Mouse (Mus musculus) midbrain, embryonic 11.5 days (tissue): ENCODE measurements around the gene Meis2. TPM values are rescaled to one million over a fixed set of nuclear protein-coding genes. Genes with fewer than 3 reads are reported as not detected.

Experiments
- ATAC-seq: fragments of 200-750 bp; cut with Nextera tagmentation; 2 replicates; pipeline ENCODE4 v1.8.0; 2017; ENCODE audit warnings: moderate TSS enrichment, moderate library complexity; ENCODE audit not compliant: low FRiP score
- DNase-seq: peaks from one replicate; pipeline ENCODE4 v3.0.0; 2015; ENCODE audit warnings: low spot score; ENCODE audit errors: missing footprints
- H3K27ac ChIP-seq: fragments of 300-500 bp; sonication (generic); 2 replicates; pipeline ENCODE4 v1.5.1; 2014; ENCODE audit warnings: low read depth, low read length
- H3K27me3 ChIP-seq: fragments of 300-500 bp; sonication (generic); 2 replicates; pipeline ENCODE4 v1.6.1; 2014; ENCODE audit warnings: mild to moderate bottlenecking, low read length, moderate library complexity, mixed read lengths; ENCODE audit not compliant: control insufficient read depth, insufficient read depth
- H3K36me3 ChIP-seq: fragments of 300-500 bp; sonication (generic); 2 replicates; pipeline ENCODE4 v1.6.1; 2014; ENCODE audit warnings: mild to moderate bottlenecking, low read length, moderate library complexity, mixed read lengths; ENCODE audit not compliant: control insufficient read depth, insufficient read depth
- H3K4me1 ChIP-seq: fragments of 300-500 bp; sonication (generic); 2 replicates; pipeline ENCODE4 v1.6.1; 2014; ENCODE audit warnings: low read length; ENCODE audit not compliant: control insufficient read depth, insufficient read depth
- H3K4me2 ChIP-seq: fragments of 300-500 bp; sonication (generic); 2 replicates; pipeline ENCODE4 v1.6.1; 2014; ENCODE audit warnings: mild to moderate bottlenecking, moderate library complexity
- H3K4me3 ChIP-seq: fragments of 300-500 bp; sonication (generic); 2 replicates; pipeline ENCODE4 v1.5.1; 2014; ENCODE audit warnings: low read depth, low read length
- H3K9ac ChIP-seq: fragments of 300-500 bp; sonication (generic); 2 replicates; pipeline ENCODE4 v1.6.1; 2014; ENCODE audit warnings: low read length
- H3K9me3 ChIP-seq: fragments of 300-500 bp; sonication (generic); 2 replicates; pipeline ENCODE4 v1.6.1; 2016; ENCODE audit warnings: low read length; ENCODE audit not compliant: control insufficient read depth
- WGBS: fragments of 180-500 bp; shearing (Covaris S2); extraction: QIAGEN DNeasy Blood & Tissue Kit; methylation state at CpG from one replicate; pipeline ENCODE4 v1.1.7; 2014; 5-methylcytosine and 5-hydroxymethylcytosine counted together
- polyA plus RNA-seq: library from polyadenylated mRNA; unstranded; fragments of >200 nt; fragmentation: Nextera tagmentation; extraction: Ambion mirVana; gene quantifications from 2 replicates; pipeline ENCODE4 v1.2.1, GENCODE M21; 2014

The Meis2 gene
- polyA plus RNA-seq, 1 experiment from 2014 or later = 52.2 TPM

DNA sequence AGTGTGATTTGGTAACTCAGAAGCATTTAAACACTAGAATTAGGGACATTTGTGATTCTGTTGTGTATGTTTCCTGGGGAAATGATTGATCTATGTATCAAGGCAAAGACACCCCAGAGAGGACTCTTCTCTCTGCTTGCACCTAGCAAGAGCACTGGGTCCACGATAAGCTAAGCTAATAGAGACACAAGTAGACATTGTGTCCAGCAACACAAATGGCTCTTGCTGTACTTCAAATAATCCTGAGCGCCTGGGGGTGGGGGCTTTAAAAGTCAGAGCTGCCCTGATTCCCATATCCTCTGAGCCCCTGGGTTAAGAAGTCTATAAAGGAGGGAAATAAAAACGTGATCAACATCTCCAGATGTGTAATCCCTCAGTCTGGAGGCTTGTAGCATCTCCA lies 6.6 kb downstream of the Meis2 start:
- Histone ChIP-seq H3K27ac (no peak overlapping the region), H3K4me1 (peaks cover 40% of the 10 kb centered on the region), H3K4me3 (no peak overlapping the region), H3K9ac (peak overlapping the region; percentile 21; the same call in 1 of the 2 replicates), H3K27me3 (peaks cover 3% of the 10 kb centered on the region; the same call in 1 of the 2 replicates), H3K36me3 (no peaks in the 10 kb centered on the region), H3K4me2 (peak overlapping the region; percentile 81), H3K9me3 (no peaks in the 10 kb centered on the region)
- no peak for DNase-seq
- no peak for ATAC-seq
- WGBS = 15% methylated on average over 3 of the region's 3 CpGs

DNA sequence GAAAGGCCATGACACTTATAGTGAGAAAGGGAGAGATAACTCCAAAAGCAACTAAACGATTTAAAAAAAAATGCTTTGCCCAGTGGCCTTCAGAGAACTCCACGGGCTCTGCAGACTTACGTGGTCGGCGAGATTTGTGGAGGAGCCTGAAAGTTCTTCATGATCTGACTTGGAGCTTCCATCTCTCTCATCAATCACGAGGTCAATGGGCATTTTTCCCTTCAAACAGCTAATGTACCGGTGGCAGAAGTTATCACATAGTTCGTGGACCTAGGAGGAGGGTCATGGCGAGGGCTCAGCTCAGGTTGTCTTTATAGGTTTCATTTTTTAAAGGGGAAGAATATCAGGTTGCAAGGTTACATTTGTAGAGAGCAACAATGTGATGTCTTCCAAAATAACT lies 7.1 kb downstream of the Meis2 start:
- Histone ChIP-seq H3K4me1 (peaks cover 40% of the 10 kb centered on the region), H3K9ac (no peak overlapping the region)

DNA sequence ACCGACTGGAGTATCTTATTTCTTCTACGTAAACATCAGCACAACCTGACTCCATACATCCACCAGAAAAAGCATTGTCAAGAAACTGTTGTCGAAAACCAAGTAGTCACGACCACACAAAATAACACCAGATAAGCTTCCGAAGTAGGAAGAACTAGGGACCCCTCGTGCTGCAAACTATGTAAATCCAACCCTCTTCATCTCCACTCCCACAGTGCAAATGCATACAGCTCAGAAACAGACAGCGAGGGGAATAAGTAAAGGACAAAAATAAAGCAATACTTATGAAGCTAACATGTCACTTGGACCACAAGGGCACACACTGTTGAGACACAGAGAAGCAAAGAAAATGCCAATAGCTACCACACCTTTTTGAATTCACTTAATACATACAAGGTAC lies 8.8 kb downstream of the Meis2 start:
- peaks cover 44% of the 10 kb centered on the region for H3K4me1 ChIP-seq
- 72% methylated on average over 7 of the region's 7 CpGs for WGBS
- H3K36me3 ChIP-seq = no peaks in the 10 kb centered on the region
- H3K4me3 ChIP-seq = peak overlapping the region; percentile 15; the same call in 1 of the 2 replicates
- H3K27ac ChIP-seq = no peak overlapping the region; the same call in 1 of the 2 replicates
- ATAC-seq = no peak
- peaks cover 3% of the 10 kb centered on the region; the same call in 1 of the 2 replicates for H3K27me3 ChIP-seq
- peak overlapping the region; percentile 81 for H3K4me2 ChIP-seq
- H3K9ac ChIP-seq = 0 out of 2 replicates have a peak overlapping the region, but pooled peaks have one; percentile 36
- DNase-seq = no peak
- no peaks in the 10 kb centered on the region for H3K9me3 ChIP-seq

More for the DNA sequence above, 7.1 kb downstream of the Meis2 start:
- H3K27me3 ChIP-seq = peaks cover 3% of the 10 kb centered on the region; the same call in 1 of the 2 replicates
- peak overlapping the region; percentile 81 for H3K4me2 ChIP-seq
- H3K36me3 ChIP-seq = no peaks in the 10 kb centered on the region
- no peak for DNase-seq
- no peak overlapping the region for H3K27ac ChIP-seq
- H3K4me3 ChIP-seq = no peak overlapping the region; the same call in 1 of the 2 replicates
- ATAC-seq = no peak
- H3K9me3 ChIP-seq = no peaks in the 10 kb centered on the region
- WGBS = 71% methylated on average over 9 of the region's 9 CpGs

DNA sequence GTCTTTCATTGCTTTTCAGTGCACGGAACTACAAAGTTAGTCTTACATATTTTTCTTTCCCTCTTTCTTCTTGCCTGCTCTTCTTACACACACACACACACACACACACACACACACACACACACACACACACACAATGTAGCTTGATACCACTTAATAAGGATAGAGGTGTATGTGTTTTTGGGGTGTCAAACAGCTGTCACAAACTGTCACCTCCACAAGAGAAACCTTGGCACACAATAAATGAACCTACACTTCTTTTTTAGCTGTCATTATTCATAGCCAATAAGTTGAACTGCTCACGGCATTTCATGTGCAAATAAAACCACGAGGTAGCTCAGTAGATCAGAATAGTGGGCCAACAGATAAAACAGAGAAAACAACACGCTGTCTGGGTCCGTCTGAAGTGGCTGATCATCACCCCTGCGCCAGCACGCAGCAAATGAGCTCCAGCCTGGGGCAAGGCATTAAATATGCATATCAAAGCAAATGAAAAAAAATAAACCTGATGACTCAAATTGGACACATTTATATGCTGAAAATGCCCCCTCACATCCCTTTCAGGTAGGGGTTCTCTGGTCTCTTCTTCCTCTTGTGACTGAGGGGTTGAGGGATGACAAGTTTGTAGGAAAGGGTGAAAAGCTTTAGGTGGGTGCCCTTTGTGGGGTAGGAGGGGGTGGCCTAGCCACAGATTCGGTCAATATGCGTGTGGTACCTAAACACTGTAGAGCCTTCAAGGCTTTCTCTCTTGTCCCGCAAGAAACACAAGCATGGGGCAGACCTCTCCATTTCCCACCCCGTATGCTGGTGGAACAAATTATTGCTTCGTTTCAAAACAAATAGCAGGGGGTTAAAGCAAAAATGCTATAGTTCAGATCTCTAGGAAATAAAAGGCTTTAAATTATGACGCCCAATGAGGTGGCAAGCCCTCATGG lies 9.7 kb downstream of the Meis2 start:
- H3K36me3 ChIP-seq = no peaks in the 10 kb centered on the region
- H3K9me3 ChIP-seq = no peaks in the 10 kb centered on the region
- ATAC-seq (no peak; the same call in 1 of the 2 replicates), DNase-seq (no peak)
- peak overlapping the region; percentile 8; the same call in 1 of the 2 replicates for H3K4me3 ChIP-seq
- H3K4me1 ChIP-seq = peaks cover 41% of the 10 kb centered on the region
- H3K4me2 ChIP-seq = peak overlapping the region; percentile 81
- 57% methylated on average over 13 of the region's 13 CpGs for WGBS
- H3K27me3 ChIP-seq = peaks cover 3% of the 10 kb centered on the region; the same call in 1 of the 2 replicates
- H3K27ac ChIP-seq = no peak overlapping the region
- no peak overlapping the region for H3K9ac ChIP-seq

DNA sequence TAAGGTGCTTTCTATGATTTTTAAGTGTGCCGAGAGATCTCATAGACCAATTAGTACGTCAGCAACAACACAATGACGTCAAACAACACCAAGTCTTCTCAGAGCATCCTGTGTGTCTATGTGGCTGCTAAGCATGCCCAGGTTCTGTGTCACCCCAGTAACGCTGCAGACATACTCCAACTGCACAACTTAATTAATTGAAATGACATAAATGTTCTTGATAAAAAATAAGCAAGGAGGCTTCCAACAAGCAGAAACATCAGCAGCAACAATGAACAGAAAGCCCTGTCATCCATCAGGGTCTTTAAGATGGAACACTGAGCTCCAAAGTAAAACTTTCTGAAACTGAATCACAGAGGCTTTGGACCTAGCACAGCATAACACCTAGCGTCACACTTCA lies 11.7 kb downstream of the Meis2 start:
- Histone ChIP-seq H3K9ac (no peak overlapping the region), H3K9me3 (no peaks in the 10 kb centered on the region), H3K36me3 (no peaks in the 10 kb centered on the region), H3K27me3 (peaks cover 3% of the 10 kb centered on the region; the same call in 1 of the 2 replicates), H3K4me2 (no peak overlapping the region), H3K4me3 (no peak overlapping the region), H3K27ac (no peak overlapping the region), H3K4me1 (peaks cover 29% of the 10 kb centered on the region)
- ATAC-seq (no peak), DNase-seq (no peak)
- 67% methylated on average over 5 of the region's 5 CpGs for WGBS

DNA sequence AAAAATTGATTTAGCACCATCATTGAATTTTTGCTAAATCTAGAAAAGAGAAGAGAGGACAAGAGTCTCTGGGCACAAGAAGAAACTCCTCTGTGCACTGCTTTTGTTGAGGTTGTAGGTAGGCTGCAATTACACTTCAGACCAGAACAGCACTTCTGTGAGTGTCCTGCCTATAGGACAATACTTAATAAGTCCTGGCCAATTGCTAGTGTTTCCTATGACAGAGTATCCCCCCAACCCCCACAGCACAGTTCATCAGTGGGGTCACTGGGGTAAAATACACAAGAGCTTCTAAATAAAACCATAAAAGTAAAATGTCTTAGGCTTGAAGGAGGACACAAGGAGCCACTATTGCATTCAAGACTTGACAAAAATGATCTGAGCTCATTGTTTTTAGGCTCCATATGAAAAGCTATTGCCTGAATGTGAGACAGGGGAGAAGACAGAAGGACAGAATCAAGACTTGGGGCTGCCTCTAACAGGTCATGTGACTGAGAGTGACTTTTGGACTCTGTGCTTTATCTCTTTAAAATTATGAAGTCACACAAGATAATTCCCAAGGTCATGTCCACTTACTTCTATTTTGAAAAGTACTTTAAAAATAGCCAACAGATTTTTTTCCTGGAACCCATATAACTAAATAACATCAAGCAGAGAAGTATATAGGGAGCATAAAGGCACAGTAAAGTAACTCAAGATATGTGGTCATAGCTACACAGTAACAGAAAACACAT lies 12.8 kb downstream of the Meis2 start:
- Histone ChIP-seq H3K27ac (no peak overlapping the region), H3K9me3 (no peaks in the 10 kb centered on the region), H3K27me3 (peaks cover 3% of the 10 kb centered on the region; the same call in 1 of the 2 replicates), H3K4me3 (no peak overlapping the region), H3K4me2 (no peak overlapping the region), H3K4me1 (peaks cover 24% of the 10 kb centered on the region), H3K9ac (no peak overlapping the region), H3K36me3 (no peaks in the 10 kb centered on the region)
- no peak for DNase-seq
- no peak for ATAC-seq

DNA sequence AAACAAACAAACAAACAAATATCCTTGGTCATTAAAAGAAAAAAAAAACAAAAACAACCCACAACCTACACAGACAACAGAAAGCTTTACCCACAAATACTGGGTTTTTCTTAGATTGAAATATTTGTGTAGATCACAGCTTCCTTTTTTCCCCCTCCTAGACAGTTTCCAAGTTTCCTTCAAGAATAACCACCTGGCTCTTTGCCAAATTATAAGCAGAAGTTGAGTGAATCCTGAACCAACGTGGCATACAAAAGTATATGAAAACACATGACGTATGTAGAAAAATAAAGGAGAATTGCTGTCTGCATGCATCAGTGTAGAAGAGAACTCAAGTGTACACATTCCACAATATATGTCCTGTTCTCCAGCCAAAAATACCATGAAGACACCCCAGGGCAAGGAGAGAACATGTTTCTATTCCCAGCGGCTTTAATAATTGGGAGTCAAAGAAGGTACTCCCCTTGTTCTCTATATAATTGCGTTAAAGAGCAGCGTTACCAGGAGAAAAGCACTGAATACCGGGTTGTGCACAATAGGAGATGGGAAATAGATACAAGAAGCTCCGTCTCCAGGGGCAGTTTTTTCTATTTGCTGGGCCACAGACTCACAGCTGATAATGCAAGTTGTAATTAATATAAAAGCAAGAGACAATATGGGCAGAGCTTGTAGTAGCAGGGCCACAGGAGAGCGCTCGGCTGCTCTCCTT lies 13.6 kb downstream of the Meis2 start:
- no peak overlapping the region for H3K27ac ChIP-seq
- H3K4me3 ChIP-seq = no peak overlapping the region
- no peaks in the 10 kb centered on the region for H3K9me3 ChIP-seq
- no peak overlapping the region for H3K4me2 ChIP-seq
- H3K4me1 ChIP-seq = peaks cover 19% of the 10 kb centered on the region
- ATAC-seq (no peak), DNase-seq (no peak)
- H3K36me3 ChIP-seq = no peaks in the 10 kb centered on the region
- no peak overlapping the region for H3K9ac ChIP-seq
- 67% methylated on average over 9 of the region's 9 CpGs for whole genome bisulfite sequencing
- H3K27me3 ChIP-seq = no peaks in the 10 kb centered on the region

DNA sequence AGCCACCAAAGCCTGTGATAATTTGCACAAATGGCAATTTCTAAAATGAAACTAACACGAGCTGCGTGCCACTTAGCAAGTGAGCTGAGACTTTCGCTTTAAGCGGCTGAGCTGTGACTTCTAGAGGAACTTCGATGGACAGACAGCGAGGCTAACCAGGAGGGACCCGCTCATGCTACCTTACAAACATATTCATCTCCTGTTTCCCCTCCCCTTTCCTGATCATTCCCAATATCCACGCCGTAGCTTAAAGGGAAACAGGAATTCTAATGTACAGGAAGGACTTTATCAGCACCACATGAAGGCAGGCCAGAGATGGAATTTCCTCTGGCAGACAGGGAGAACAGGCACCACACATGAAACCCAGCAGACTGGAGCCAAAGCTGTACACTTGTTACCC lies 15.9 kb downstream of the Meis2 start:
- no peak overlapping the region for H3K9ac ChIP-seq

More for the DNA sequence above, 15.9 kb downstream of the Meis2 start:
- WGBS = 92% methylated on average over 9 of the region's 9 CpGs
- no peaks in the 10 kb centered on the region for H3K9me3 ChIP-seq
- no peaks in the 10 kb centered on the region; the same call in 1 of the 2 replicates for H3K36me3 ChIP-seq
- no peaks in the 10 kb centered on the region for H3K27me3 ChIP-seq
- no peak overlapping the region for H3K4me3 ChIP-seq
- H3K4me2 ChIP-seq = no peak overlapping the region
- DNase-seq (no peak), ATAC-seq (no peak)
- peaks cover 6% of the 10 kb centered on the region for H3K4me1 ChIP-seq
- H3K27ac ChIP-seq = no peak overlapping the region
